Mouse (Mus musculus): Measurements from ENCODE around the gene Mfsd4a. TPM values are rescaled to one million over a fixed set of nuclear protein-coding genes. Genes with fewer than 3 reads are reported as not detected.

Gene Mfsd4a
- total RNA-seq, 2 experiments from 2014 or later, result 1.3 to 1.6 TPM

GRCm38 (mm10) chr1:132001880-132002330 is 66.0 kb downstream of the Mfsd4a start:
- DNase-seq (ENCODE audit: low spot score), result no peak
- intact Hi-C loops (cut with DNase I), result no loop called here

- no peak for DNase-seq (ENCODE audit: low spot score)
Observed at GRCm38 (mm10) chr1:132000506-132000905, 67.4 kb downstream of the Mfsd4a start.

GRCm38 (mm10) chr1:131995062-131995461 is 72.8 kb downstream of the Mfsd4a start:
- intact Hi-C loops (cut with DNase I), result loop anchor here (1.0 to 2.0 kb wide), 2 partner anchors 52 to 121 kb away; no protein-coding TSS in a partner anchor
- DNase-seq (ENCODE audit: low spot score), result no peak

More at GRCm38 (mm10) chr1:132000506-132000905, 67.4 kb downstream of the Mfsd4a start:
- intact Hi-C loops (cut with DNase I), result no loop called here

GRCm38 (mm10) chr1:131993169-131994040 is 74.5 kb downstream of the Mfsd4a start:
- no peak for DNase-seq (ENCODE audit: low spot score)
- intact Hi-C loops (cut with DNase I), result loop anchor here (2.0 kb wide), 1 partner anchor 53 kb away; no protein-coding TSS in a partner anchor

GRCm38 (mm10) chr1:131992561-131993001 is 75.3 kb downstream of the Mfsd4a start:
- DNase-seq (ENCODE audit: low spot score), result no peak
- intact Hi-C loops (cut with DNase I), result no loop called here

- DNase-seq (ENCODE audit: low spot score), result no peak
- intact Hi-C loops (cut with DNase I), result no loop called here
Observed at GRCm38 (mm10) chr1:131990083-131990760, 77.6 kb downstream of the Mfsd4a start.

- no peak for DNase-seq (ENCODE audit: low spot score)
- intact Hi-C loops (cut with DNase I), result loop anchor here (10.0 kb wide), 1 partner anchor 245 kb away; no protein-coding TSS in a partner anchor
Observed at GRCm38 (mm10) chr1:131989476-131989875, 78.4 kb downstream of the Mfsd4a start.

- DNase-seq (ENCODE audit: low spot score), result no peak
- intact Hi-C loops (cut with DNase I), result loop anchor here (10.0 kb wide), 1 partner anchor 247 kb away; no protein-coding TSS in a partner anchor
Observed at GRCm38 (mm10) chr1:131987432-131987831, 80.4 kb downstream of the Mfsd4a start.

GRCm38 (mm10) chr1:131983806-131984205 is 84.1 kb downstream of the Mfsd4a start:
- no peak for DNase-seq (ENCODE audit: low spot score)
- intact Hi-C loops (cut with DNase I), result loop anchor here (5.0 to 10.0 kb wide), 3 partner anchors 173 to 272 kb away; no protein-coding TSS in a partner anchor

- intact Hi-C loops (cut with DNase I), result loop anchor here (5.0 to 10.0 kb wide), 3 partner anchors 174 to 271 kb away; no protein-coding TSS in a partner anchor
- no peak for DNase-seq (ENCODE audit: low spot score)
Observed at GRCm38 (mm10) chr1:131982907-131983306, 85.0 kb downstream of the Mfsd4a start.

- DNase-seq (ENCODE audit: low spot score), result no peak
Observed at GRCm38 (mm10) chr1:131981378-131982013, 86.4 kb downstream of the Mfsd4a start.

GRCm38 (mm10) chr1:131980471-131980870 is 87.4 kb downstream of the Mfsd4a start:
- intact Hi-C loops (cut with DNase I), result loop anchor here (2.0 to 10.0 kb wide), 4 partner anchors 44 to 268 kb away; no protein-coding TSS in a partner anchor
- no peak for DNase-seq (ENCODE audit: low spot score)

More at GRCm38 (mm10) chr1:131981378-131982013, 86.4 kb downstream of the Mfsd4a start:
- intact Hi-C loops (cut with DNase I), result loop anchor here (2.0 to 10.0 kb wide), 4 partner anchors 45 to 269 kb away; no protein-coding TSS in a partner anchor

GRCm38 (mm10) chr1:131976886-131977285 is 91.0 kb downstream of the Mfsd4a start:
- intact Hi-C loops (cut with DNase I), result no loop called here
- no peak for DNase-seq (ENCODE audit: low spot score)

- intact Hi-C loops (cut with DNase I), result no loop called here
Observed at GRCm38 (mm10) chr1:131973991-131974390, 93.9 kb downstream of the Mfsd4a start.

More at GRCm38 (mm10) chr1:131973991-131974390, 93.9 kb downstream of the Mfsd4a start:
- DNase-seq (ENCODE audit: low spot score), result no peak

Other genes with a start within 250 kb of the Mfsd4a start
- 10 to 100 TPM; 52.4 to 61.4 TPM for gene Slc41a1, start 240.6 kb downstream of the Mfsd4a start, total RNA-seq (2021)
- gene Rab29, start 200.8 kb downstream of the Mfsd4a start, total RNA-seq (2021), result 10 to 100 TPM; 11.8 to 12.8 TPM
- gene Nucks1, start 157.5 kb downstream of the Mfsd4a start, total RNA-seq (2021), result 10 to 100 TPM; 58.4 to 59.1 TPM
- 1 to 10 TPM; 3.8 to 5.2 TPM for gene Slc45a3, start 105.1 kb downstream of the Mfsd4a start, total RNA-seq (2021)
- 10 to 100 TPM; 87.2 to 87.5 TPM for gene Elk4, start 60.5 kb downstream of the Mfsd4a start, total RNA-seq (2021)
- gene Cdk18, start 71.6 kb upstream of the Mfsd4a start, total RNA-seq (2021), result 10 to 100 TPM; 10.9 to 12.0 TPM
- gene Lemd1, start 123.4 kb upstream of the Mfsd4a start, total RNA-seq (2021), result not detected
- gene AC124108.1, start 123.4 kb upstream of the Mfsd4a start, total RNA-seq (2021), result not detected
- gene Gm10188, start 161.7 kb upstream of the Mfsd4a start, total RNA-seq (2021), result not detected
- gene Klhdc8a, start 230.6 kb upstream of the Mfsd4a start, total RNA-seq (2021), result 10 to 100 TPM; 22.3 to 28.8 TPM
- gene Nuak2, start 248.1 kb upstream of the Mfsd4a start, total RNA-seq (2021), result 1 to 10 TPM; 4.1 to 4.3 TPM

Measured in heart, postnatal 25 days (tissue).